Mouse (Mus musculus) liver, embryonic 14.5 days (tissue): ENCODE results near the gene B3galnt1. TPM values are rescaled to one million over a fixed set of nuclear protein-coding genes. Genes with fewer than 3 reads are reported as not detected.

Experiments
- ATAC-seq: fragments of 200-750 bp; cut with Nextera tagmentation; 2 replicates; pipeline ENCODE4 v1.8.0; 2017; ENCODE audit warnings: moderate number of reproducible peaks, mild to moderate bottlenecking, moderate library complexity; ENCODE audit not compliant: insufficient read depth
- DNase-seq, 3 experiments: peaks; one replicate each; pipeline ENCODE4 v3.0.0-alpha.2; 2012 to 2013; ENCODE audit warnings: low read depth in 3 of 3, low spot score in 3 of 3
- H3K27ac ChIP-seq: fragments of 300-500 bp; sonication (generic); 2 replicates; pipeline ENCODE4 v1.5.1; 2014; ENCODE audit warnings: moderate library complexity, mild to moderate bottlenecking, control low read depth, inconsistent platforms
- H3K27me3 ChIP-seq: fragments of 300-500 bp; sonication (generic); 2 replicates; pipeline ENCODE4 v1.6.1; 2014; ENCODE audit warnings: mild to moderate bottlenecking, low read length, moderate library complexity; ENCODE audit not compliant: control insufficient read depth, insufficient read depth
- H3K36me3 ChIP-seq: fragments of 300-500 bp; sonication (generic); replicated peaks from 2 replicates; pipeline ENCODE4 v1.6.1; 2014; ENCODE audit warnings: low read depth; ENCODE audit not compliant: control insufficient read depth, insufficient read depth
- H3K4me1 ChIP-seq, 2 experiments: fragments of 200-500 bp in 1 of 2; fragments of 300-500 bp in 1 of 2; sonication (generic) in 1 of 2; replicated peaks; 2 replicates each; pipeline ENCODE4 v1.6.1; 2012 to 2014; ENCODE audit warnings: antibody characterized with exemption in 1 of 2, inconsistent platforms in 1 of 2, low read length in 1 of 2; ENCODE audit not compliant: control insufficient read depth in 2 of 2, insufficient read depth in 2 of 2
- H3K4me2 ChIP-seq: fragments of 300-500 bp; sonication (generic); 2 replicates; pipeline ENCODE4 v1.6.1; 2014; ENCODE audit warnings: low read depth, mild to moderate bottlenecking, control low read depth, moderate library complexity
- H3K4me3 ChIP-seq, 2 experiments: fragments of 200-500 bp in 1 of 2; fragments of 300-500 bp in 1 of 2; sonication (generic) in 1 of 2; 2 replicates each; pipeline ENCODE4 v1.5.1; 2012 to 2014; ENCODE audit warnings: low read depth in 2 of 2, low read length in 2 of 2, mild to moderate bottlenecking in 2 of 2, control low read depth in 1 of 2, inconsistent platforms in 1 of 2, moderate library complexity in 1 of 2; ENCODE audit not compliant: insufficient read depth in 1 of 2
- H3K9ac ChIP-seq: fragments of 300-500 bp; sonication (generic); replicated peaks from 2 replicates; pipeline ENCODE4 v1.6.1; 2014; ENCODE audit warnings: mild to moderate bottlenecking, control low read depth, moderate library complexity
- H3K9me3 ChIP-seq: fragments of 300-500 bp; sonication (generic); 2 replicates; pipeline ENCODE4 v1.6.1; 2016; ENCODE audit warnings: low read length, mixed read lengths; ENCODE audit not compliant: control insufficient read depth
- CTCF ChIP-seq: IDR thresholded peaks from 2 replicates; pipeline ENCODE4 v1.5.1; 2016; ENCODE audit warnings: antibody characterized with exemption, low read depth, control low read depth
- EP300 ChIP-seq: IDR thresholded peaks from 2 replicates; pipeline ENCODE4 v1.6.1; 2016; ENCODE audit warnings: antibody characterized with exemption, low read depth
- WGBS: fragments of 180-500 bp; shearing (Covaris S2); extraction: QIAGEN DNeasy Blood & Tissue Kit; methylation state at CpG from one replicate; pipeline ENCODE4 v1.1.7; 2014; ENCODE audit not compliant: insufficient replicate concordance; 5-methylcytosine and 5-hydroxymethylcytosine counted together
- polyA plus RNA-seq, 2 experiments: library from polyadenylated mRNA; depleted of rRNA in 1 of 2; stranded (reverse) in 1 of 2; unstranded in 1 of 2; fragments of >200 nt; fragmentation: Nextera tagmentation in 1 of 2; extraction: Ambion mirVana in 1 of 2; gene quantifications; 2 replicates each; pipeline versions ENCODE4 v1.2.1 to v1.2.3; 2012 to 2014

B3galnt1 gene
- polyA plus RNA-seq (2012; rRNA removed) (0.97 and 1.3 TPM in 2 replicates), polyA plus RNA-seq (2014; fragmentation: Nextera tagmentation; extraction: Ambion mirVana) (2.9 and 3.5 TPM in 2 replicates)

DNA sequence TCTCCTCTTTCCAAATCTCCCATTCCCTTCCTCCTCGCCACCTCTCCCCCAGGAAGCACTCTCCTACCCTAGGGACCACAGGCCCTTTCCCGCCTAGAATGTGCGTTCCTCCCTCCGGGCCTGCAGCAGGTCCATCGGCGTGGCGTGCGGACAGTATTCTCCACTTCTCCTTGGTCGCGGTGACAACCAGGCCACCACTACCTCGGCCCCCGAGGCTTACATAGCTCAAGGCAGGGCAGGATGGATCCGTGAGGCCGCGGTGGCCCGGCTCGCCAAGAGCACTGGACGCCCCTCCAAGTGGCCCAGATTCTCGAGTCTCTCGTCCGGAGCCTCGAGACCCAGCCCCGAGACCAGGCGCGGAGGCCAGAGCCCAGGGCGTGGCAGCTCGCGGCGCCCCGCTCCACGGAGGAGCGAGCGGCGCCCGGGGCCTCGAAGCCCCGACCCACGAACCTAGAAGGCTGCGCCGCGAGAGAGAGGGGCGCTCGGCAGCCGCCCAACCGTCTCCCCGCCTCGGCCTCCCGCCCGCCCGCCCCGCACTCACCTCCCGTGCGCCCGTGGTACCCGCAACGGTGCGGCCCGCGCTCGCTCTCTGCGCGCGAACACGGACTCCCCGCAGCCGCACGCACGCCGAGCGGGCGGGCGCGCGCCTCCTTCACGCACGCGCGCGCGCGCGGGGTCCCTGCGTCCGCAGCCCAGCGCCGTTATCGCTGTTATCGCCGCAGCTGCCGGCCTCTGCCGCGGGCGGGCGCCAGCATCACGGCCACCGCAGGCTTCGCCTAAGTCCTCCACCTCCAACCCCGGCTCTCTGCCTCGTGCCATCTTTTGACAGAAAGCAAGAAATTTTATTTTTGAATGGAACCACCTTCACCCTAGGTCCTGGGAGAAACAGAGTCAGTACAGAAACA is at the start of gene B3galnt1:
Gene B3galnt1 (minus strand): TSS at position 700 of the 905 bp plus-strand sequence.
- 1% methylated on average over 99 of the region's 99 CpGs for WGBS
- H3K4me1 ChIP-seq: no peaks in the 10 kb centered on the region
- peaks cover 14% of the 10 kb centered on the region for H3K27me3 ChIP-seq
- H3K36me3 ChIP-seq: no peaks in the 10 kb centered on the region
- no peak for TF ChIP-seq EP300
- TF ChIP-seq CTCF: peak; percentile 43; the same call in 1 of the 2 replicates
- H3K27ac ChIP-seq: no peak within 1 kb of the TSS
- H3K4me3 ChIP-seq: peak within 1 kb of the TSS; percentile 0 to 55
- DNase-seq (no peak), ATAC-seq (no peak)
- H3K9ac ChIP-seq: no peak within 1 kb of the TSS
- peak within 1 kb of the TSS; percentile 57 for H3K4me2 ChIP-seq
- no peaks in the 10 kb centered on the region for H3K9me3 ChIP-seq

DNA sequence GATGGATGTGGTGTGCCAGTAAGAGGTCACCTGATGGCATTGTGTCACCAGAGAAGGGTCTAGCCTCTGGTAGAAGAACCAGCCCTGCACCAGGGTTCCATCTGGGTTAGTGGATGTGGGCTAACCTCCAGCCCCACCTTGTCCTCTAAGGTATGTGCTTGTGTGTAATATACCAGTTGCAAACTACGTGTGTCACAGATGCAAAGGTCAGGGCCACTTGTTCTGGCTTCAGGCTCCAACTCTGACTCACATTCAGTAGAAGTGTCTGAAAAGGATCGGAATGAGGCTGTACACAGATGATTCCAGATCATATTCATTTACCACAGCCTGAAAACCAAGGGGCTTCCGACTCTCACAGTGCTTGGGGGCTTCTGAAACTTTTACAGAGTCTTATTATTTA is 35.8 kb upstream of the B3galnt1 start:
- no peak overlapping the region for H3K9ac ChIP-seq

DNA sequence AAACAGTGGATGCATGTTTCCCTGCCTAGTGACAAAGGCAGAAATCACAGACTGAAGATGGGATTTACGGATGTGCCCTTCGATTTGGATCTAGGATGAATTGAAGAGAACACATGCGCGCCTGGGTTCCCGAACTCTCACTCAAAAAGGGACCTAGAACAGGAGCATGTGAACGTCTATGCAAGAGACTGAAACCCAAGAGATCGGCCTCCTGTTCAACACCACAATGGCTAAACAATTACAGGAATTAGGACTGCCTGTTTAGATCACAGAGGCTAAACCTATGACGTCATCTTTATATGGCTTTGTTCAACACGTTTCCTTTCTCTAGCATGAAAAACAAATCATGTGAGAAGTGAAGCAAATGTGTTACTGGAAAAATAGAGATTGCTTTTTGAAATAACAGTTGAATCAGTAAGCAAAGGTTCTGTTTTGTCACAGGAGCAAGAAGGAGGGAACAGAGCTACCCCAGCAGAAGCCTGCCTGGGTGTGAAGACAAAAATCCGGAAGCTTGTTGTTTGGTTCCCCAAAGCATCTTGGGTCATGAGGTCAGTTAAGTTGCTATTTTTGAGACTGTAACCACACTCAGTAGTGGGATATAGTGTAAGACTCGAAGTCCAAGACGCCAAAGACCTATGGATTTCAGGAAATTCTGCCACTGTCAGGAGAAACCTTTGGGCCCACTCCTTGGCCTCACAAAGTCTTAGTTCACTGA is 35.1 kb upstream of the B3galnt1 start:
- no peak for ATAC-seq
- no peak for DNase-seq
- Histone ChIP-seq H3K4me3 (no peak overlapping the region), H3K4me2 (no peak overlapping the region), H3K27me3 (no peaks in the 10 kb centered on the region), H3K4me1 (no peaks in the 10 kb centered on the region), H3K27ac (no peak overlapping the region), H3K9me3 (no peaks in the 10 kb centered on the region), H3K36me3 (no peaks in the 10 kb centered on the region), H3K9ac (no peak overlapping the region)
- WGBS: 49% methylated on average over 12 of the region's 12 CpGs
- TF ChIP-seq CTCF (no peak), EP300 (no peak)

More for the DNA sequence above, 35.8 kb upstream of the B3galnt1 start:
- no peak overlapping the region for H3K27ac ChIP-seq
- WGBS: 52% methylated on average over 3 of the region's 3 CpGs
- H3K4me2 ChIP-seq: no peak overlapping the region
- H3K4me3 ChIP-seq: no peak overlapping the region
- no peaks in the 10 kb centered on the region for H3K4me1 ChIP-seq
- no peaks in the 10 kb centered on the region for H3K36me3 ChIP-seq
- ATAC-seq: no peak
- TF ChIP-seq EP300 (no peak), CTCF (no peak)
- no peak for DNase-seq
- no peaks in the 10 kb centered on the region for H3K9me3 ChIP-seq
- no peaks in the 10 kb centered on the region for H3K27me3 ChIP-seq

DNA sequence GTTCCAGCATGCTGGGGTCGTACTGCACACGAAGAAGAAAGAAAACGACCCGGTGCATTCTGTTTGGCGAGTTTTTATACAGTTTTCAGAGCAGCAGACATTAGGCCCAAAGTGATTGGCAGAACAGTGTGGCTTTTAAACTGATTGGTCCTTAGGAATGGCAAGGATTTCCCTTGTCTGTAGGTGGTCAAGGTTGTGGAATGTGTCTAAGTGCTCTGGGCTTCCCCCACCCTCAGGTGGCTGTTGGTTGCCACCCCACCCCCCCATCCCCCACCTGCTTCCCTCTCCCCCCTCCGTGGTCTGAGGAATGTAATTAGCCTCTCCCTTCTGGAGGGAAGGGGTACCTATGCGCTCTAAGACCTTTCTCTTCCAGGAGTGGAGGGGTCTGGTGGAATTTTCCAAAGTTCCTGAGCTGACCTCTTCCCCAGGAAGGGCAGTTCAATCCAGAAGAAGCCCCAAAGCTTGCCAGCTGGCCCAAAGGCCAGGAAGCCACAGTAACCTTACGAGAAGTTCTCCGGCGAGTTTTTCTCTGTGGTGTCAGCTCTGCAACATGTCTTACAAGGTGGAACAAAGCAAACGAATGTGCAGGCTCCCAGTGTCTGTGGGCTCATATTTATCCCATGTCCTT is 28.3 kb upstream of the B3galnt1 start:
- H3K27ac ChIP-seq: no peak overlapping the region
- no peak for ATAC-seq
- WGBS: 68% methylated on average over 11 of the region's 11 CpGs

More for the DNA sequence above, 28.3 kb upstream of the B3galnt1 start:
- Histone ChIP-seq H3K4me2 (no peak overlapping the region), H3K9me3 (no peaks in the 10 kb centered on the region), H3K9ac (no peak overlapping the region), H3K4me1 (no peaks in the 10 kb centered on the region), H3K27me3 (no peaks in the 10 kb centered on the region), H3K4me3 (no peak overlapping the region), H3K36me3 (no peaks in the 10 kb centered on the region)
- TF ChIP-seq EP300 (no peak), CTCF (no peak)
- no peak for DNase-seq
